Mouse (Mus musculus) embryonic facial prominence, embryonic 12.5 days (tissue): Measurements from ENCODE around the gene Txndc15. TPM values are rescaled to one million over a fixed set of nuclear protein-coding genes. Genes with fewer than 3 reads are reported as not detected.
A peak's percentile ranks its signal among the peaks of the same experiment; 100 is the strongest.

Experiments
- ATAC-seq: fragments of 200-750 bp; cut with Nextera tagmentation; 2 replicates; pipeline ENCODE4 v1.8.0; 2017; ENCODE audit not compliant: insufficient number of reproducible peaks, insufficient read depth, low FRiP score, low TSS enrichment
- H3K27ac ChIP-seq: fragments of 300-500 bp; sonication (generic); 2 replicates; pipeline ENCODE4 v1.5.1; 2016; ENCODE audit warnings: mild to moderate bottlenecking
- H3K27me3 ChIP-seq: fragments of 300-500 bp; sonication (generic); 2 replicates; pipeline ENCODE4 v1.6.1; 2016; ENCODE audit warnings: mild to moderate bottlenecking, moderate library complexity
- H3K36me3 ChIP-seq: fragments of 300-500 bp; sonication (generic); 2 replicates; pipeline ENCODE4 v1.6.1; 2016; ENCODE audit warnings: mild to moderate bottlenecking
- H3K4me1 ChIP-seq: fragments of 300-500 bp; sonication (generic); 2 replicates; pipeline ENCODE4 v1.6.1; 2016
- H3K4me2 ChIP-seq: fragments of 300-500 bp; sonication (generic); replicated peaks from 2 replicates; pipeline ENCODE4 v1.6.1; 2016; ENCODE audit warnings: mild to moderate bottlenecking, moderate library complexity
- H3K4me3 ChIP-seq: fragments of 300-500 bp; sonication (generic); 2 replicates; pipeline ENCODE4 v1.5.1; 2016; ENCODE audit warnings: mild to moderate bottlenecking
- H3K9ac ChIP-seq: fragments of 300-500 bp; sonication (generic); 2 replicates; pipeline ENCODE4 v1.6.1; 2016; ENCODE audit warnings: mild to moderate bottlenecking, moderate library complexity
- H3K9me3 ChIP-seq: fragments of 300-500 bp; sonication (generic); 2 replicates; pipeline ENCODE4 v1.6.1; 2016; ENCODE audit warnings: mild to moderate bottlenecking, moderate library complexity
- WGBS: fragments of 180-500 bp; shearing (Covaris S2); methylation state at CpG from one replicate; pipeline ENCODE4 v1.1.7; 2016; 5-methylcytosine and 5-hydroxymethylcytosine counted together
- polyA plus RNA-seq: library from polyadenylated mRNA; unstranded; fragments of >200 nt; fragmentation: Nextera tagmentation; extraction: Ambion mirVana; gene quantifications from 2 replicates; pipeline ENCODE4 v1.2.1, GENCODE M21; 2016

The Txndc15 gene
- polyA plus RNA-seq, 1 experiment from 2014 or later = 99.8 TPM

- H3K27ac ChIP-seq = no peak overlapping the region
These were observed 19.4 kb downstream of the Txndc15 start for GRCm38 (mm10) chr13:55733628-55734502.

GRCm38 (mm10) chr13:55737885-55738284 lies 23.4 kb downstream of the Txndc15 start:
- Histone ChIP-seq H3K4me1 (peaks cover 7% of the 10 kb centered on the region; the same call in 1 of the 2 replicates), H3K9ac (no peak overlapping the region), H3K9me3 (no peaks in the 10 kb centered on the region), H3K27me3 (no peaks in the 10 kb centered on the region), H3K36me3 (no peaks in the 10 kb centered on the region), H3K4me2 (no peak overlapping the region), H3K27ac (no peak overlapping the region), H3K4me3 (no peak overlapping the region)
- no peak for ATAC-seq
- WGBS = 86% methylated on average over 8 of the region's 8 CpGs

More at GRCm38 (mm10) chr13:55733628-55734502, 19.4 kb downstream of the Txndc15 start:
- no peaks in the 10 kb centered on the region for H3K4me1 ChIP-seq
- no peaks in the 10 kb centered on the region for H3K27me3 ChIP-seq
- no peaks in the 10 kb centered on the region for H3K36me3 ChIP-seq
- H3K9me3 ChIP-seq = no peaks in the 10 kb centered on the region
- no peak overlapping the region for H3K9ac ChIP-seq
- ATAC-seq = no peak
- 81% methylated on average over 22 of the region's 22 CpGs for WGBS
- no peak overlapping the region for H3K4me2 ChIP-seq
- no peak overlapping the region for H3K4me3 ChIP-seq

GRCm38 (mm10) chr13:55742306-55742705 lies 27.9 kb downstream of the Txndc15 start:
- H3K36me3 ChIP-seq = no peaks in the 10 kb centered on the region
- no peak overlapping the region for H3K4me3 ChIP-seq
- no peak overlapping the region for H3K9ac ChIP-seq
- H3K4me2 ChIP-seq = no peak overlapping the region
- 74% methylated on average over 8 of the region's 8 CpGs for WGBS
- H3K27ac ChIP-seq = no peak overlapping the region
- no peak for ATAC-seq
- no peaks in the 10 kb centered on the region for H3K9me3 ChIP-seq
- no peaks in the 10 kb centered on the region for H3K27me3 ChIP-seq
- H3K4me1 ChIP-seq = peaks cover 7% of the 10 kb centered on the region; the same call in 1 of the 2 replicates

- H3K27ac ChIP-seq = no peak overlapping the region
- no peaks in the 10 kb centered on the region for H3K9me3 ChIP-seq
- H3K4me1 ChIP-seq = peaks cover 20% of the 10 kb centered on the region
- H3K36me3 ChIP-seq = no peaks in the 10 kb centered on the region
- no peak for ATAC-seq
- WGBS = 51% methylated on average over 13 of the region's 13 CpGs
- H3K4me2 ChIP-seq = no peak overlapping the region
- no peak overlapping the region for H3K9ac ChIP-seq
- no peak overlapping the region for H3K4me3 ChIP-seq
- no peaks in the 10 kb centered on the region for H3K27me3 ChIP-seq
These were observed 39.9 kb downstream of the Txndc15 start for GRCm38 (mm10) chr13:55754380-55754779.

- ATAC-seq = no peak
- H3K27ac ChIP-seq = peak overlapping the region; percentile 73
- H3K4me1 ChIP-seq = peaks cover 33% of the 10 kb centered on the region
- WGBS = 30% methylated on average over 8 of the region's 8 CpGs
- H3K36me3 ChIP-seq = no peaks in the 10 kb centered on the region
- no peak overlapping the region; the same call in 1 of the 2 replicates for H3K9ac ChIP-seq
- peak overlapping the region; percentile 21 for H3K4me2 ChIP-seq
- no peaks in the 10 kb centered on the region for H3K9me3 ChIP-seq
- no peak overlapping the region for H3K4me3 ChIP-seq
- H3K27me3 ChIP-seq = no peaks in the 10 kb centered on the region
These were observed 42.3 kb downstream of the Txndc15 start for GRCm38 (mm10) chr13:55756789-55757188.

- no peaks in the 10 kb centered on the region for H3K27me3 ChIP-seq
- 86% methylated on average over 6 of the region's 6 CpGs for WGBS
- ATAC-seq = no peak
- H3K9ac ChIP-seq = no peak overlapping the region
- H3K27ac ChIP-seq = no peak overlapping the region
- H3K4me1 ChIP-seq = peaks cover 36% of the 10 kb centered on the region
- H3K9me3 ChIP-seq = no peaks in the 10 kb centered on the region
- H3K36me3 ChIP-seq = no peaks in the 10 kb centered on the region
- H3K4me2 ChIP-seq = no peak overlapping the region
- no peak overlapping the region for H3K4me3 ChIP-seq
These were observed 43.2 kb downstream of the Txndc15 start for GRCm38 (mm10) chr13:55757645-55758044.

GRCm38 (mm10) chr13:55760576-55760975 lies 46.1 kb downstream of the Txndc15 start:
- Histone ChIP-seq H3K36me3 (no peaks in the 10 kb centered on the region), H3K9me3 (no peaks in the 10 kb centered on the region), H3K4me2 (peak overlapping the region; percentile 21), H3K27me3 (no peaks in the 10 kb centered on the region), H3K9ac (no peak overlapping the region), H3K4me3 (no peak overlapping the region), H3K27ac (peak overlapping the region; percentile 70), H3K4me1 (peaks cover 39% of the 10 kb centered on the region)
- 47% methylated on average over 10 of the region's 10 CpGs for WGBS
- ATAC-seq = no peak

GRCm38 (mm10) chr13:55761486-55761885 lies 47.0 kb downstream of the Txndc15 start:
- Histone ChIP-seq H3K9me3 (no peaks in the 10 kb centered on the region), H3K4me2 (peak overlapping the region; percentile 21; the same call in 1 of the 2 replicates), H3K4me3 (no peak overlapping the region), H3K9ac (no peak overlapping the region), H3K36me3 (no peaks in the 10 kb centered on the region), H3K4me1 (peaks cover 36% of the 10 kb centered on the region), H3K27me3 (no peaks in the 10 kb centered on the region), H3K27ac (peak overlapping the region; percentile 70)
- 45% methylated on average over 10 of the region's 10 CpGs for WGBS
- ATAC-seq = no peak

- WGBS = 80% methylated on average over 7 of the region's 7 CpGs
- H3K4me2 ChIP-seq = no peak overlapping the region
- H3K4me1 ChIP-seq = peaks cover 6% of the 10 kb centered on the region
- H3K4me3 ChIP-seq = no peak overlapping the region
- H3K9ac ChIP-seq = no peak overlapping the region
- H3K27ac ChIP-seq = no peak overlapping the region
- no peaks in the 10 kb centered on the region for H3K36me3 ChIP-seq
- no peak for ATAC-seq
- no peaks in the 10 kb centered on the region for H3K27me3 ChIP-seq
- 0 out of 2 replicates have a peak, but pooled peaks cover under 1% of the 10 kb centered on the region for H3K9me3 ChIP-seq
These were observed 59.9 kb downstream of the Txndc15 start for GRCm38 (mm10) chr13:55774352-55774751.

- ATAC-seq = no peak
- H3K4me2 ChIP-seq = no peak overlapping the region
- no peaks in the 10 kb centered on the region for H3K27me3 ChIP-seq
- H3K36me3 ChIP-seq = no peaks in the 10 kb centered on the region
- no peaks in the 10 kb centered on the region for H3K9me3 ChIP-seq
- H3K4me3 ChIP-seq = no peak overlapping the region
- H3K4me1 ChIP-seq = peaks cover 6% of the 10 kb centered on the region
- no peak overlapping the region for H3K9ac ChIP-seq
- H3K27ac ChIP-seq = no peak overlapping the region
- WGBS = 38% methylated on average over 11 of the region's 11 CpGs
These were observed 60.6 kb downstream of the Txndc15 start for GRCm38 (mm10) chr13:55775056-55775455.
